Mouse (Mus musculus): ENCODE results near the gene Cacnb1. TPM values are rescaled to one million over a fixed set of nuclear protein-coding genes. Genes with fewer than 3 reads are reported as not detected.
A peak's percentile ranks its signal among the peaks of the same experiment; 100 is the strongest.

The Cacnb1 gene
- total RNA-seq, 2 experiments from 2014 or later, result 0.68 TPM; not detected in 1

DNA sequence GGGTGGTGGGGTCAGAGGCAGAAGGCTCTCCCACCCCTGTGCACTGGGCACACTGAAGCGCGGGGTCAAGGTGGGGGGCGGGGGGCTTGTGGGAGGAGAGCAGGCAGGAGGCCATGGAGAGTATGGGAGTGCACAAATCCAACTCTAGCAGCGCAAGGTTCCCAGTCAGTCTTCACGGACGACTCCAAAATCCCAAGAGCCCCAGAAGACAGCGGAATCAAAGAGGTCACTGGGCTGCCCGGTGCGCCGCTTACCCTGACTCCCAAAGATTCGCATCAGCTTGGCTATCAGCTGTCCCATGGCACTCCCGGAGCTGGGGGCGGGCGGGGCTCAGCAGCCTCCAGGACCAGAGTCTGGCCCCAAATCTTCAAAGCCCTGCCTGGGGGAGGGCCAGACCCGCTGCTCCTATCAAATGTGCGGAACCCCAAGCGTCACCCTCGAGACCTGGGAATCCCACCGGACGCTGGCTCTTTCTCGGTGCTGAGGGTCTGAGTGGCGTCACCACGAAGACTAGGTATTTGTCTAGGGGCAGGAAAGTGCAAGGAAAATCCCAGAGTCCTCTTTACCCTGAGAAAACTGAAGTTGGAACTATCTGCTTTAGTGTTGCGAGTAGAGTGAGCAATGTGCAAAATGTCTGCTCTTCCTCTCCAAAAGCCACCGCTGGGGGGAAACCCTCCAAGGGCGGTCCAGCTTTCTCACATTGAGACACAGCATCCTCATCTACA is 27.1 kb downstream of the Cacnb1 start, which contains the start of gene Arl5c:
TSS of gene Arl5c (minus strand) at position 618 of the 725 bp plus-strand sequence.
- no peak for ATAC-seq (replicated peaks; ENCODE audit: low FRiP score, poor library complexity, severe bottlenecking)

DNA sequence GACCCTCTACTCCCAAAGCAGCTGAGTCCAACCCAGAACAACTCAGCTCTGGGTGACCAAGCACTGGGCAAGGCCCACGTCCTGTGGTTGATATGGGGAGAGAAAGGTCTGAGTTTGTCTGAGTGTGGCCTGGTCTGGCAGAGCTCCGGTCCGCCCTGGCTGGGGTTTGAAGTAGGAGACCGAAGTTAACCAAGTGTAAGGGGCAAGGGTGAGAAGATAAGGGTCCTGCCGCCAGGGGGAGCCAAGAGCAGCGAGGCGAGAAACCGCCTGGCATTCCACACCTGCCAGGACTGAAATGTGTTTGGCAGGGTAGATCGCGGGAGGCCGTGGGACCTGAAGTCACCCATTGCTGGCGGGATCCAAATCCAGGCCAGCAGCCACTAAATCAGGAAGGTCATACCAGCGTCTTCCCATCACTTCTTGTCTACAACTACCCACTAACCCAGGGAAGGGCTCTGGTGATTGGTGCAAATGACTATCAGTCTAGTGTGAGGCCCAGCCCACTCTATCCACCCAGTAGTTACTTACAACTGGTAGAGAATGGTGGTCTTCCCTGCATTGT is 28.2 kb downstream of the Cacnb1 start:
- ATAC-seq (replicated peaks; ENCODE audit: low FRiP score, poor library complexity, severe bottlenecking), result peak; percentile 84

- peak; percentile 59 for ATAC-seq (replicated peaks; ENCODE audit: low FRiP score, poor library complexity, severe bottlenecking)
Observed at GRCm38 (mm10) chr11:97988530-97989096, 34.2 kb downstream of the Cacnb1 start.

DNA sequence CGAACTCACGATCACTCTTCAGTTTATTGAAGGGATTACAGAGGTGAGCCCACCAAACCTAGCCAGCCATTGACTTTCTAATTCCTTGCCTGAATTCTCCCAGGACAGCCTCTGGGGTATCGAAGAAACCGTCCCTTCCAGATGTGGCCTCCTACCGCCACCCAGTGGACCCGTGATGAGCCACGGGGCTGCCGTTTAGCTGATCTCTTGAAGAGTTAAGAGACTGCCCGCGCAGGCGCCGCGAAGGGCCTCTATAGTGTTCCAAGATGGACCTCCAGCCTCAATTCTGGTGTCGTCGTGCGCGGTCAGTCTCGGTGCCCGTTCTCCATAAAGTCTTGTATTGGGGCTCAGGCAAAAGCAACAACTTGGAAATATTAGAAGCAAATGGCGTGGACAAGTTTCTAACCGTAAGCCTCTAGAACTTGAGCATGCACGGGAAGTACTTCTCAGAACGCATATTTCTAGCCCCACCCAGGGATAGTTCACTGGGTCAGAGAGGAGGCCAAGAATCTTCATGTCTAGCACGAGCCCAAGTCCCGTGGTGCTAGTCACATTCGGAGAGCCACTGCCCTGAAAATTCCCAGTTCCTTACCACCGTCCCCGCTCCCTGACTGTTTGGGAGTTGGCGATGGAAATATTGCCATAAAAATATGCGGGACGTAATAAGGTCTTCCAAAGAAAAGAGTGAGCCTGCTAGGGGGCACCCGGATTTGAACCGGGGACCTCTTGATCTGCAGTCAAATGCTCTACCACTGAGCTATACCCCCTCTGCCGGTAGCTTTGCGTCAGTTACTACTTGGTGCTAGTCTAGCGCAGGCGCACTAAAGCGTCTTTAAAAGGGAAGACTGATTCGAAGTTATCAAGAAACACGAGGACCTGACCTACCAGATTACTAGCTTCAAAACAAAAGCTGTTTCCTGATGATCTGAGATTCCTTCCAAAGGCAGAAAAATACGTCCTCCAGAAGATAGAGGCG is 35.0 kb downstream of the Cacnb1 start:
- peak; percentile 78 for ATAC-seq (replicated peaks; ENCODE audit: low FRiP score, poor library complexity, severe bottlenecking)

GRCm38 (mm10) chr11:97986738-97987465 is 35.9 kb downstream of the Cacnb1 start:
- no peak for ATAC-seq (replicated peaks; ENCODE audit: low FRiP score, poor library complexity, severe bottlenecking)

DNA sequence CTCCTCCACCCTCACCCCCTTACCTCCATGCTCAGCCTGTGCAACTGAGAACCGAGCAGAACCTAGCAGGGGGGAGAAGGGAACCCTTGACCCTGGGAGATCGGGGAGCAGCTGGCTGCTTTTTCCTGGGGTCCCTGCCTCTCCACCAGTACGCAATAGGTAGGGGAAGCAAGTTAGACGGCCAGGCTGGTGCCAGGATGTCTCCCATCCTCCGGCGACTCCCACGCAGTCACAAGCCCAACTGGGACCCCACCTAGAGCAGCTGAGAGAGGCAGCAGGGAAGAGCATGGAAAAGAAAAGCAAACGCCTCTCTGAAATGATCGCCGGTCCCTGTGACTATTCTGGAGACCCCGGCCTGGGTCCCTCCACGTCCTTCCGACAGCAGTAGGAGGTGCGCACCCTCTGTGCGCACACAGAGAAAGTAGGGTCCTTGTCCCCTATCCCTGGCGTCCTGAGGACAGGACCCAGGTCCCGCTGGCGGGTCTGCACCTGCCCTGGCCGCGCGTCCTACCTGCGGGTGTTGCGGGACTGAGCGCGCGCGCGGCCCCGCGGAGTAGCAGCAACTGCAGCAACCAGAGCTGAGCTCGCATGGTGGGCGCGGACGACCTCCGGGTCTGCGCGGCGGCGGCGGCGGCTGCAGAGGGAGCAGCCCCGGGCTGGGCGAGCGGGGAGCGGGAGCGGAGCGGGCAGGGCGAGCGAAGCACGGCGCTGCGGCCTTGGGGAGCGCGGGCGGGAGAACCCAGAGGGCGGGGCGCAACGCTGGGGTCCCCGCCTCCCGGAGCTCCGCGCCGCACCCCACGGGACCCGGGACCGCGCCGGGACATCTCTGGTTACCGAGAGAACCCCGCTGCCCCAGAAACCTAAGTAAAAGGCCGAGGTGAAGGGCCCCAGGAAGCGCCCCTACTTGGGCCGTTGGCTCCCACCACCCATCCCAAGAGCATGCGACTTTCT is 36.8 kb downstream of the Cacnb1 start, which contains the start of gene Plxdc1:
TSS of gene Plxdc1 (minus strand) at position 718 of the 951 bp plus-strand sequence.
- ATAC-seq (replicated peaks; ENCODE audit: low FRiP score, poor library complexity, severe bottlenecking), result peak; percentile 57

DNA sequence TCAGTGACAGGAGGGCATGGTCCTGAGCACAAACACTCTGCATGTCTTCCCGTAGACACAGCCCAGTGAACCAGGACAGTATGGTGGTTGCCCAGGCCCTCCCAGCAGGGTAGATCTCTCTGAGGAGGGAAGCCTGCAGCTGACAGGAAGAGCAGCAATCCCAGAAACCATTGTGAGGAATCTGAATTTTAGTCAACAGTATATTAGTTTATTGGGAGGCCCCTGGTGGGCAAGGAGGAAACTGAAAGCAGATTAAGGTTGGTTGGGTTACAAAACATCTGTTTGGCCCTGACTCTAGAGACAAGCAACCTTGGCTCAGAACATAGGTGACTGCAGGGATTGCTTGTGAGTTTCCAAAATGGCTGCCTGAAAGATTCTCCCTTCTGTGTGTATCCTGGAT is 38.9 kb downstream of the Cacnb1 start:
- no peak for ATAC-seq (replicated peaks; ENCODE audit: low FRiP score, poor library complexity, severe bottlenecking)

- no peak for ATAC-seq (replicated peaks; ENCODE audit: low FRiP score, poor library complexity, severe bottlenecking)
Observed at GRCm38 (mm10) chr11:97983506-97983905, 39.3 kb downstream of the Cacnb1 start.

DNA sequence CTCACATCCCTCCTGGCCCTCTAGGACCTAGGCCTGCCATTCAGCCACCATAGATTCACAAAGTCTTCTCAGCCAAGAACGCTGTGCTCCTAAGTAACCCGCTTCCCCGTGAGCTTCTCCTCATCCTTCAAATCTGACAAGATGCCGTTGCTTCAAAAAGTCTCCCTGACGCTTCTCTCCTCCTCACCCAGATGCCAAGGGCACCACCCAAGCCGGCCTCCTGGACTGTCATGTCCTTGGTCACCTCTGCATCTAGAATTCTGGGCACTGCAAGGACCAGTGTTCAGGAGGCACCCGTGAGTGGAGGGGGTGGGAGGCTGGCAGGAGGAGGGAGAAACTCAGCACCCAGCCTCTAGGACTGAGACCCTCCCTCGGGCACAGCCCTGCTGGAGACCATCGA is 40.1 kb downstream of the Cacnb1 start:
- no peak for ATAC-seq (replicated peaks; ENCODE audit: low FRiP score, poor library complexity, severe bottlenecking)

- no peak for ATAC-seq (replicated peaks; ENCODE audit: low FRiP score, poor library complexity, severe bottlenecking)
Observed at GRCm38 (mm10) chr11:97980531-97980966, 42.3 kb downstream of the Cacnb1 start.

DNA sequence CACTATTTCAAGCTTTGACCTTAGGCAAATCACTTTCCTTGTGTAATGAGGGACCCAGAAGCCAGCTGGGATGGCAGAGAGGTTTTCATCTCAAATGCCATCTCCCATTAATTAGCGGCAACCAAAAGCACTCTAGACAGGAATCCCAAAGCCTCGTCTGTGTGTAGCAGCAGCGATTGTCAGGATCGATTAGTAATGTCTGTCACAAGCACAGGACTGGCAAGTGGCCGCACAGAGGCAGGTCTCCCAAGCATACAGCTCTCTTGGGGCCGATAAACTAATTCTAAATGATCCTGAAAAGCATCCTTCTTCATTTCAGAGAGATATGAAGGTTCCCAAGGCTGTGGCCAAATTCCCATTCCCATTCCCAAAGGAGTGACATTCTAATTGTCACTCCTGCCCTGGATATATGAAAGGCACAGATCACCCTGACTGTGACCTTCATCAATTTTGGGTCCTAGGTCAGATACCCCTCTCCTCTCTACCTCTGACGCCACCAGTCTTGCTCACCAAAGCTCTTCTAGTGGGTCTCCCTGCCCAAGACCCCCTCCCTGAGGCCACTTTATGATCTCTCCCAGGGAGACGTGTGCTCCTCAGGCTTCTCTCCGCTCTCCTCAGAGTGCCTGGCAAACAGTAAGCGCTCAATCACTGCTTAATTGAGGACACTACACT is 42.9 kb downstream of the Cacnb1 start:
- no peak for ATAC-seq (replicated peaks; ENCODE audit: low FRiP score, poor library complexity, severe bottlenecking)

- ATAC-seq (replicated peaks; ENCODE audit: low FRiP score, poor library complexity, severe bottlenecking), result no peak
Observed at GRCm38 (mm10) chr11:97978392-97978791, 44.4 kb downstream of the Cacnb1 start.

- no peak for ATAC-seq (replicated peaks; ENCODE audit: low FRiP score, poor library complexity, severe bottlenecking)
Observed at GRCm38 (mm10) chr11:97977797-97978196, 45.0 kb downstream of the Cacnb1 start.

DNA sequence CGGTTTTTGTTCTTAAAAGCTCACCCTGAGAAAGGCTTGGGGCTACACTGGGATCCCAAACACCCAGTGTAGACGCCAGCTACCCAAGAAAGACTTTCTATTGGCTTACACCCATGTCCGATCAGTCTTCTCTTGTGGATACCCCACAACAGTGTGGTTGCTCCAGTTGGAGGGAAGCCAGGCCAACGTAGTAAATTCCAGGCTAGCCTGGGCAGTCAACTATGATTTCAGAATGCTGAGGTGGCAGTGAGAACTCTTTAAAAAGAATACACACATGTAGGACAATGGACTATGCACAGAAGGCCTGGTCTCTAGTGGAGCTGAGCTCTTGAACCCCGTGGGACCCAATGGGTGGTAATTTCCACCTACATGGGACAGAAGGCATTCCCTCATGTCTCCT is 48.1 kb downstream of the Cacnb1 start:
- ATAC-seq (replicated peaks; ENCODE audit: low FRiP score, poor library complexity, severe bottlenecking), result no peak

- ATAC-seq (replicated peaks; ENCODE audit: low FRiP score, poor library complexity, severe bottlenecking), result no peak
Observed at GRCm38 (mm10) chr11:97974141-97974540, 48.7 kb downstream of the Cacnb1 start.

DNA sequence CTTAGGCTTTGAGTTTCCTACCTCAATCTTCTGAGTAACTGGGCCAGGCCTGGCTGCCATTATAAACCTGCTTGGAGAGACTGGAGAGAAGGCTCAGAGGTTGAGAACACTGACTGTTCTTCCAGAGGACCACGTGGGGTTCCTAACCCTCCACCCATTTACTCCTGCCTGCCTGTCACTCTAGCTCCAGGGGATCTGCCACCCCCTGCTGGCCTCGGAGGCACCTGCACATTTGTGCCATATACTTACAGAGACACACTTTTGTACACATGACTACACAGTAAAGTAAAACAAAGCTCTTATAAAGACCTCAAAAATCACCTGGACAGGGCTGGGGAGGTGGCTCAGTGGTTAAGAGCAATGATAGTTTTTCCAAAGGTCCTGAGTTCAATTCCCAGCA is 50.4 kb downstream of the Cacnb1 start:
- ATAC-seq (replicated peaks; ENCODE audit: low FRiP score, poor library complexity, severe bottlenecking), result no peak

DNA sequence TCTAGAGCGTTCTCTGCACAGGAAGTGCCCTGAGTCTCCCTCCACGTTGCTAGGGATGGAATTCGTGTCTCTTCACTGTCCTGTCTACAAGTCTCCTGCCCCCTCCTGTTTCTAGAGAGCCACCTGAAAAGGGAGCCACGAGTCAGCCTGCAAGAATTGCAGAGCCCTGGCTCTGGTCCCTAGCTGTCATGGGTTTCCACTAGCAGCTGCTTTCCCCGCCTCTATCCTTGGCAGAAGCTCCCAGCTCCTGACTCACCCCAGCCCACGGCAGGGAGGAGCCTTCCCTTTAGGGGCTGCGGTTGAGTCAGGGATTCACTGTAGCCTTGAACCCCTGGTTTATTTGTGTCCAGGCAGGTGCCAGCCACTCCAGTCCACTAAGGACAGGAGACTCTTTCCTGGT is 51.6 kb downstream of the Cacnb1 start:
- ATAC-seq (replicated peaks; ENCODE audit: low FRiP score, poor library complexity, severe bottlenecking), result no peak

DNA sequence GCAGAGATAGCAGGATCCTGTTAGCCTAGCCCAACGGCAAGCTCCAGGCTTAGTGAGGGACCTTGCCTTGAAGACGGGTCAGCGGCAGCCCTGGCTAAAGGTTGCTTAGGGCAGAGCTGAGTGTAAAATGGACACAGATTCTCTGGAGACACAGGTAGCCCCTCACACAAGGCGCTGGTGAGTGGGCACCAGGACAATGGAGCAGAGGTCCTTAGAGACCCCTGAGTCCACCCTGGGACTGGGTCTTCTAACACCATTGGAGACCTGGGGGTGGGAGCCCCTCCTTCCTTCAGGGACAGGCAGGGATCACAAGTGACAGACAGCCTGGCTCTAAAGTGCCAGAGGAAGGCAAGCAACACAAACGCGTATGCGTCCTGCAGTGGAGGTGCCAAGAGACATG is 52.1 kb downstream of the Cacnb1 start:
- no peak for ATAC-seq (replicated peaks; ENCODE audit: low FRiP score, poor library complexity, severe bottlenecking)
